Mouse (Mus musculus) layer of hippocampus, postnatal 10 days (tissue): ENCODE results near the gene A930017K11Rik. TPM values are rescaled to one million over a fixed set of nuclear protein-coding genes. Genes with fewer than 3 reads are reported as not detected.
A peak's percentile ranks its signal among the peaks of the same experiment; 100 is the strongest.

Source experiments
- DNase-seq, 2 experiments: peaks; one replicate each; pipeline ENCODE4 v3.0.0; 2021; ENCODE audit warnings: low spot score in 2 of 2
- total RNA-seq, 2 experiments: library from RNA; stranded (reverse); gene quantifications; 2 replicates each; pipeline ENCODE4 v1.2.3; 2021

Gene A930017K11Rik
- total RNA-seq, 2 experiments from 2014 or later: not detected

DNA sequence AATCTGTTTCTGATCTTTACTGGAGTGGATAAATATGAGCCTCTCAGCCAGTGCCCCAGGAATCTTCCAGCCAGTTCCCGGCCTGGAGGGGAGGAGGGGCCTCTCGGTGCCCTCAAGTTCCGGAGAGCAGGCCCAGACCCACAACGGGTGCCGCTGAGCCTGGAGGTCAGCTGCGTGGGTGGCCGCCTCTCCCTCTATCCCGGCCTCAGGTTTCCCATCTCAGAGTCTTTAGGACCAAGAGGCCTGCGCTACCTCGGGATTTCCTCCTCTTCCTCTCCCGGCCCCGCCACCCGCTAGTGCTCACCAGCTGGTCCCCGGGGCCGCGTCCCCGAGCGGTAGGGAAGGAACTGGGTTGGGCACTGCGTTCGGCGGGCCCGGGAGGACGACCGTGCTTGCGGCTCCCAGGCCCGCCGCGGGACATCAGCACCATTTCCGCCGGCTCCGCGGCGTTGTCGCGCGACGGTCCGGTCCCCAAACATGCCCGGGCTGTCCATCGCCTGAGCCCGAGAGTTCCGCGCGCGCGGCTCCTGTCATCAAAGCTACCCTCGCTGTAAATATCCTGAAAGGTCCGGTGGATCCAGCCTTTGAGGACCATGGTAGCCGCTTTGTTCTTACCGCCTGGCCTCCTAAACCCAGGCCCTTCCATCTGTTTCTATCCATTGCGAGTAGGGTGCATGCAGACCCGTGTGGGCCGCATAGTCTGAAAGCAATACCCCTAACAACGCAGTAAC, 10.7 kb downstream of the A930017K11Rik start:
- peak; percentile 76 to 85 for DNase-seq

DNA sequence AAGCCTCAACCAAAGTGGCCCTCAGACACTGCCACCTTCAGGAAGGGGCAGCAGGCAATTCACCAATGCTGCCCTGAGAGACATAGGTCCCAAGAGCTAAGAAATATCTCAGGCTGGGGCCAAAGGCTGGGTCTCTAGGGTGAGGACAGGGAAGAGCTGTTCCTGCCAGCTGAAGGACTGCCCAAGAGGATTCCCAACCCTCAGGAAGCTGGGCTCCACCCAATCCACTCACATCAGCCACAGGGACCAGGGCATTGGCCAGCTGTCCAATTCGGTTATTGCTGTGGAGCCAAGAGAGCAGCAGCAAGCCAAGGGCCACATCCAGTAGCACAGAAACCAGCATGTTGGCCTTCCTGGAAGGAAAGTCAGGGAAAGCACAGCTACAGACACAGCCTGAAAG, 17.8 kb downstream of the A930017K11Rik start:
- DNase-seq: no peak

DNA sequence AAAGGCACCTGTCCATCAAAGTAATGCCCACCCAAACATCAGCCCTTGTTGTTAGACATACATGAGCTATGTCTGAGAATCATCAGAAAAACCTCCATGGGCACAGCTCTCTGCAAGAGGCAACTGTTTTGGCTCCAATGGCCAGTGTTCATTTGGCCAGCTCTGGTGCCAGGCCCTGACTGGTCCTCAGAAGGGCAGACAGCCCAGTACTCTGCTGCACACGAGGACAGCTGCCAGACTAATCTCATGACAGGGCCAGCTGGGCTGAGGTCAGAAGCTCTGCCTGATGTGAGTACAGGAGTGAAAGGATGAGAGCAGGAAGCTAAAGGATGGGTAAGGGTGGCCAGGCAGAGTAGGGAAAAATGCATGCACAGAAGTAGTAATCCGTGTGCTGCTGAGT, 27.0 kb downstream of the A930017K11Rik start:
- peak; percentile 38 to 51 for DNase-seq

DNA sequence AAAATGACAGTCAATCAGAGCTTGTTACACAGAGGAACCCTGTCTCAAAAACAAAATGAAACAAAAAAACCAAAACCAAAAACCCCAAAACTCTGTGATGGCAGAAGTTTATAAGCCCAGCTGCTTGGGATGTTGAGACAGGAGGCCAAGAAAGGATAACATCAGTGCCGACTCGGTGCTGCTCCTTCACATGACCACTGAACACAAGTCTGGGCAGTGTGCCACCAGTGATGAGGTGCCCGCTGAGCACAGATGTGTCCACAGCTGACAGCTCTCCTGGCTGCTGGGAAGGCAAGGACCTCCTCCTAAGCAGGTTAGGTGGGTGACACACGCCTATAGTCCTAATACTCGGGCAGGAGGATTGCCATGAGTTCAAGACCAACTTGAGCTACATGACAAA, 30.2 kb downstream of the A930017K11Rik start:
- no peak for DNase-seq

DNA sequence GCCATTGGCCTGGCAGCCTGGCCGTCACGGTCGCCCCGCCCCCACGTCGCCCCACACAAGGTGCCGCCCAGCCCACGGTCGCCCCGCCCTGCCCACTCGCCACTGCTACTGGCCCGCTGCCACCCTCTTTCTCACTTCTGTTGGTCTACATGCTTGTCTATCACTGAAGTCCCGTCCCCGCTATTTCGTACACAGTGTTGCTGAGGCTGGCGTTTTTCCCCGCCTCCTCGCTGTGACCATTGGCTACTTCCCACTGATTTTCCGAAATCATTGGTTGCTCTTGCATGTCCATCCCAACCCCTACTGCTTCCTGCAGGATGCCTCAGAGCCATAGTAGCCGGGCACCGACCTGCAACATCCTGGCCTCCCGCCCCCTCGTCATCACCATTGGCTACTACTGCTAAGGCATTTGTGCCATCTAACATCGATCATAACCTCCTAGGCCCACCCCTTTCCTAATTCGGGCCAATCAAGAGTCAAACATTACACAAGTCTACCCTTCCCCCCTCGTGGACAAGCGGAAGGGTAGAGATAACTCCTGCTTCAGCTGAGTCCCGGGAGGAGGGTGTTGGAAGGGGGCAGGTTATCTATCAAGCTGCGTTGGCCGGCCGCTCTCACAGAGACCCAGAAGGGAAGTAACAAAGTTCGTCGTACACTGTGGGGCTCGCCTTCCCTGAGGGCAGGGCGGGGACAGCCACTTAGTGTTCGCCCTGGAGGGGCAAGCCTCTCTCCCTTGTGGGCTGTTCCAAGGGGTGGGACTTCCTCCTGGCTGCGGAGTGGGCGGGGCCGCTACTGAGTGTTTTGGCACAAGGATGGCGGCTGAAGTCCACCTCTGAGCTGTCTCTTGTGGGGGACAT, 32.4 kb downstream of the A930017K11Rik start:
- peak; percentile 100 for DNase-seq

DNA sequence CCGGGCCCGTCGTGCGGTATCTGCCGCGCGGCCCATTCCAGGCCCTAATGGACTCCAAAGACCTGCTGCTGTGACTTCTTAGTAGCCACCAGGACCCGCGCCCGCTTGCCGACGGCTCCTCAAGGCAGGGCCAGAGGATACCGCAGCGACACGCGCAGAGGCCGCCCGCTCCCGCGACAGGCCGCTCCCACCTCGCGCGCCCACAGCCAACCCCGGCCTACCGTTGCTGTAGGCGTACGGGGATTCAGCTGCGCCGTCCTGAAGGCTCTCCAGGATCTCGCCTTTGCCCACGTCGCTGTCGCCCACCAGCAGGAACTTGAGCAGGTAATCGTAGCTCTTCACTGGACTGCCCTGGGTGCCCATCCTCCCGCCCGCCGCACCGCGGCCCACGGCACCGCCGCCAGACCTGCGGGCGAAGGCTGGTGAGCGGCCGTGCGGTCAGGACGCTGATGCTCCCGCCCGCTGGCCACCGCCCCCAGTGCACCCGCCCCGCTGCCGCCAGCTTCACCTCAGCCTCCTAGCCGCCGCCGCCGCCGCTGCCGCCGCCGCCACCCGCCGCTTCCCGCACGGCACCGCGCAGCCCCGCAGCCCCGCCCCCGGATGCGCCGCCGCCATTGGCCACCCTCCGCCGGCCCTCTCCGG, 33.1 kb downstream of the A930017K11Rik start, which contains the start of gene Rab40c:
Rab40c (minus strand) TSS at position 584 of the 642 bp plus-strand sequence.
- DNase-seq: peak in 1 of 2 experiments; percentile 61

DNA sequence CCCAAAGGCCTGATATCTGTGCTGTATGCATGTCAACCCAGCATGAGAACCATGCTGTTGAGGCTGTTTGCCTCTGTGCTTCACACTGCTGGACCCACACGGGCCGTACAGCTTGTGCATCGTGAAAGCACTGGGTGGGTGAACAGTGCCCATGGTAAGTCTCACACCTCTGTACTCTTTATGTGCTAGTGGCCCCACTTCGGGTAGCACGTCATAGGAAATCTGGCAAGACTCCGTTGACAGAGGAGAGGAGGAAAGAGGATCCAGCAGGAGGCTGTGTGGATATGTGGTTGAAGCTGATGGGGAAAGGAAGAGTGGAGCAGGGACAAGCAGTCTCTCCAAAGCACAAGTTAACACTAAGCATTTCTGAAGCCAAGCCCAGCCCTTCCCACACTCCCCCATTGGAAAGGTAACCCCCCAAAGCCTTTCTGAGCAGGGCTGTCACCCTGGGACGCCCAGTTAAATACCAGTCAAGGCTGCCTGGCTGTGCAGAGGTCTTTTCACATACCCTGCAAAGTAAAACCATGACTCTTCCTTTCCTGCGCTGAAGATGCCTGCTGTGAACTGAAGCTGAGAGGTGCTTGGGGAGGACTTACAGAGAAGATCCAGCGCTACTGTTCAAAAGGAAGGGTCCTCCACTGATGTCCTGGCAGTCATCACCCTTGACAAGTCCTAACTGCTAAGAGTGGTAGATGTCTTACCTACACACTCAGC, 34.2 kb downstream of the A930017K11Rik start:
- DNase-seq: no peak

DNA sequence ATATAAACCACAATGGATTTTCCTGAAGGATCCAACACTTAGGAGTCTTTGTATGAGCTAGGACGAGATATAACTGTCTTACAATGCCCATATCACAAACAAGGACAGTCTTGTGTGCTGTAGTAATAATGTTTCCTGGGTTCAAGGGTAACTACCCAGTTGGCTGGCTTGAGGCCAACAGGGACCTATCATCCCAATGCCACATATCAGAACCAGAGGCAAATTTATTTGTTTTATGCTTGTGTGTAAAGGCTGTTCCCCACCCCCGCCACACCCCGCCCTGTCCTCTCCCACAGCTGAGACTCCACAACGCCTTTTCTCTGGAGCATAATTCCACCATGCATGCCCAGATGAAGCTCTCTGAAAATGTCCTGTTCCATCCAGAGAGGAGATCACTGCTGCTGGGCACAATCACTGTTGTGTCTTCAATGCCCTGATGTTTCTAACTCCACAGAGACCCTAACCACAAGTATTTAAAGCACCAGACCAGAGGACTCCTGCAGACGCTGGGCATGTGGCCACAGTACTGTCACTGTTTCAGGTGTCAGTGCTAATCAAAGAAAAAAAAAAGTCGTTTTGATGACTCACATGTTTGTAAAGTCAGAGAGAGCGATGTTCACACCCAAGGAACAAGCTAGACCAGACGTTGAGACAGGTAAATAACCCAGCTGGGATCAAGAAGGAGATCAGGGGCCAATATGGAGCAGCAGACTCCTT, 35.3 kb downstream of the A930017K11Rik start:
- no peak for DNase-seq

DNA sequence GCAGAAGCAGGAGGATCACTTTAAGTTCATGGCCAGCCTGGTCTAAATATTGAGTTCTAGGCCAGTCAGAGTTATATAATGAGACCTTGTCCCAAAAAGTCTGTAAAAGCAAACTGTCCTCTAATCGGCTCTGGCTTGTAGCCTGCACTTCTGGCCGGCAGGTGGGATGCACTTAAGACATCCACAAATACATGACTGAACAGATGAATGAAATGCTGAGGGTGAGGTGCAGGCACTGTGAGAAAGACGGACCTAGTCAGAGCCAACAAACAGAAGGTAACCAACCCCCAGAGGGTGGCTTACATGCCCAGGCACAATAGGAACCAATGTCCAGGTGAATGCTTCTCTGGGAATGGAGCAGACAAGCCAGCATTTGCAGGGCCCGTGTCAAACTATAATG, 38.1 kb downstream of the A930017K11Rik start:
- no peak for DNase-seq

DNA sequence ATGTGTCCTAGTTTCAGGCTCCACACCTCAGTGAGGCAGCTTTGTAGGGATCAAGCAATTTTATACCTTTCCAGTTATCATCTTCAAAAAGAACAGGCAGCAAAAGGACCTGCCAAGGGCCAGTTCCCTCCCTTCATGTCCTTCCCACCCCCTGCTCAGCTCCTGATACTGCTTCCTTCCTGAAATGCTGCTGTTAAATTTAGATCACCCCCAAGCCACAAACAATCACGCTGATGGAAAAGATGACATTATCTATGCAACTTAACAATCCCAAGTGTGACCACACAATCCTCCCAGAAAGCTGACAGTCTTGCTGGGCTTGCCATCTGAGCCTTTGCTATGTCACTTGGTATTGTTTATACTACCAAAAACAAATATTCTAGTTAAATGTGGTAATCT, 38.5 kb downstream of the A930017K11Rik start:
- no peak for DNase-seq

DNA sequence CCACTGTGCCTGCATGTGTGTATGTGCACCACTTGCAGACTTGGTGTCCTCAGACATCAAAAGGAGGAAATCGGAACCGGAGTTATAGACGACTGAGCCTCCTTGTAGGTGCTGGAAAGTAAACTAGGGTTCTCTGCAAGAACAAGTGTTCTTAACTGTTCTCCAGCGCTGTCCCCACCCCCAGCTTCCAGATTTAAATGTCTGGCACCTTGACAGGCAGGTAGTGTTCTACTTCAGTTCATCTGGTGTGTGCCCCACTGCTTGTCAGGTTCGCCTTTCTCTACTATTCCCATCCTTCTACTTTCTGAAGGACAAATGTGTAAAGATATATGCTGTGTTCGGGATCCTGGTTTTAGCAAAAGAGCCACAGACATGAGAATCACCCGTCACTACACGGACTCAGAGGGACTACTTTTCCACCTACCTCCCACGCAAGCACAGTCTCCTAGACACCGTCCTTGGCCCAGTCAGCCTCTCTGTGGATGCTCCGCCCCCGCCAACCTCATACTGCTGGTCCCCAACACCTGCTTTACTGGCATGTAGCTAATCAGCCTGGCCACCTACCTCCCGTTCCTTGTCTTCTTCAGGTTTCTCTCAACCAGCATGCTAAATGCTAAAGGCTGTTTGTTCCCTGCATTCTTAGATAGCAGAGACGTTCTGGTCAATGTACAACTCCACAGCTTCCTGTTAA, 39.0 kb downstream of the A930017K11Rik start:
- DNase-seq: no peak

DNA sequence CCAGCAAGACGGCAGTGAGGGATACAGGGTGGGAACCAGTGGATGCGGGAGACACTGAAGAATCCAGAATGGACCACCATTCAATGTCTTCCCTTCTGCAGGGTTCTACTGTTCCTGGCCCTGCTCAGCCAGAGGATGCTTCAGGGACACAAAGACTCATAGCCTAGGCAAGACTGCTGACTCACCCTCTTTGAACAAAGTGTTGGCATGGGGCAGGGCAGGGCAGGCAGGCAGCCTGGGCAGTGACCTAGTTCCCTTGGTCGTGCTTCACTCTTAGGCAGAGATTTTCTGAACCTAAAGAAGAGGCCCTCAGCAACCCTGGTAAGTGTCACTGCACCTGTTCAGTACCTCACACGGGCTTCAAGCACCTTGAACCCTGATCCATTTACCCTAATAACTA, 40.5 kb downstream of the A930017K11Rik start:
- no peak for DNase-seq

DNA sequence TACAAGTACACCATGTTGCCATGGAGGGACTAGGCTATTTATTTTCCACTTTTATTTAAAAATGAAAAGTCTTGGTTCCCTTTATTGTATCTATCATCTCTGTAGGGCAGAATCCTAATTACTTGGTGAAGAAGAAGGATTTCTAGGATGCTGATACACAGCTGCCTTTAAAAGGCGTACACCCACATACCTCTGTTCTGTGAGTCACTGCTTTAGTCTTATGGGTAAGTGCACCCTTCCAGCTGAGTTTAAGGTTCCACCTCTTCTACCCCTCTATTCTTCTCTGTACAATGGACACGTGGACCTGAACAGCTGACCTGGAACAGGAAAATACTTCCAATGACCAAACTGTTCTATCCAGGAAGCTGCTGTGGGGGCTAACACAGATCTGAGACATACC, 44.7 kb downstream of the A930017K11Rik start:
- no peak for DNase-seq

DNA sequence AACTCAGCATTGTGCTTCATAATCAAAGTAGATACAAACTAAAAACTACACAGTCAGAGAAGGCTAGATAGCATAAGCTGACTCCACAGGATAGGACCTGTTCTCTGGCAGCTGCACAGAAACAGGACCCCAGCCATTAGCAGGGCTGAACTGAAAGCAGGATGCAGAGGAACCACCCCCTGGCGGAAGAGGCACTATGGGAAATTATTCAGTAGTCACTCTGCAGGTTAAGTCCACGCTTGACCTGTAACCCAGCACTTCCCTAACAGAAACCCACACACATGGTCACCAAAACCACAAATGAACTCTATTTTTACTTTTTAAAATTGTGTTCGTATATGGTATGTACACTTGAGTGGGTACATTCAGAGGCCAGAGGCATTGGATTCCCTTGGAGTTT, 49.3 kb downstream of the A930017K11Rik start:
- no peak for DNase-seq

DNA sequence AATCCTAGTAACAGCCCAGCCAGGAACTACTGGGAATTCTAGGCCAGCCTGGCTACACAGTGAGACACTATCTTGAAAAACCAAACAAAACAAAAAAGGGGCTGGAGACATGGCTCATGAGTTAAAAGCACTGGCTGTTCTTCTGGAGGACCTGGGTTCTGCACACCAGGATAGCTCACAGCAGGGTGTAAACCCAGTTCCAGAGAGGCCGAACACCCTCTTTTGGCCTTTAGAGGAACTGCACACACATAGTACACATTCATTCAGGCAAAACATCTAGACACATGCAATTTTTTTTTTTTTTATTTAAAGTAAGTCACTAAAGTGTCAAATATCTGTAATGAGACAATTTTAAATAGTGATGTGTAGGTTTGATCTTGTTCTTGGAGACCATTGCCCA, 52.2 kb downstream of the A930017K11Rik start:
- DNase-seq: no peak

Other genes with a start within 250 kb of the A930017K11Rik start
- gene Gng13, start 235.4 kb downstream of the A930017K11Rik start, total RNA-seq: 10 to 100 TPM; 55.4 to 57.2 TPM
- 1 to 10 TPM; 2.6 to 3.6 TPM for gene Chtf18, start 225.1 kb downstream of the A930017K11Rik start, total RNA-seq
- gene Rpusd1, start 224.9 kb downstream of the A930017K11Rik start, total RNA-seq: 10 to 100 TPM; 27.0 to 30.0 TPM
- not detected for gene Mslnl, start 216.5 kb downstream of the A930017K11Rik start, total RNA-seq
- gene Msln, start 198.2 kb downstream of the A930017K11Rik start, total RNA-seq: 1 to 10 TPM; 1.8 to 2.6 TPM
- gene Narfl, start 178.8 kb downstream of the A930017K11Rik start, total RNA-seq: 10 to 100 TPM; 25.7 to 26.9 TPM
- gene Haghl, start 166.9 kb downstream of the A930017K11Rik start, total RNA-seq: 100 to 1,000 TPM; 140 to 157 TPM
- under 1 TPM; 0.23 to 0.33 TPM for gene Ccdc78, start 166.0 kb downstream of the A930017K11Rik start, total RNA-seq
- 10 to 100 TPM; 69.2 to 80.1 TPM for gene Fam173a, start 159.7 kb downstream of the A930017K11Rik start, total RNA-seq
- not detected for gene AC134908.4, start 156.9 kb downstream of the A930017K11Rik start, total RNA-seq
- 10 to 100 TPM; 51.2 to 65.8 TPM for gene Metrn, start 155.4 kb downstream of the A930017K11Rik start, total RNA-seq
- 100 to 1,000 TPM; 272 to 292 TPM for gene Fbxl16, start 143.5 kb downstream of the A930017K11Rik start, total RNA-seq
- gene Wdr24, start 128.9 kb downstream of the A930017K11Rik start, total RNA-seq: 10 to 100 TPM; 21.0 to 24.1 TPM
- gene Jmjd8, start 123.7 kb downstream of the A930017K11Rik start, total RNA-seq: 10 to 100 TPM; 55.4 to 56.9 TPM
- gene Stub1, start 119.2 kb downstream of the A930017K11Rik start, total RNA-seq: 100 to 1,000 TPM; 168 to 169 TPM
- 10 to 100 TPM; 80.6 to 99.3 TPM for gene Rhbdl1, start 115.3 kb downstream of the A930017K11Rik start, total RNA-seq
- gene Gm20683, start 110.8 kb downstream of the A930017K11Rik start, total RNA-seq: 10 to 100 TPM; 30.9 to 36.3 TPM
- 10 to 100 TPM; 80.3 to 94.8 TPM for gene Rhot2, start 107.7 kb downstream of the A930017K11Rik start, total RNA-seq
- 10 to 100 TPM; 25.4 to 37.8 TPM for gene Wdr90, start 91.1 kb downstream of the A930017K11Rik start, total RNA-seq
- gene Mcrip2, start 83.8 kb downstream of the A930017K11Rik start, total RNA-seq: 10 to 100 TPM; 30.6 to 32.6 TPM
- 10 to 100 TPM; 31.7 to 32.7 TPM for gene Mettl26, start 77.5 kb downstream of the A930017K11Rik start, total RNA-seq
- 1 to 10 TPM; 1.1 to 1.4 TPM for gene Wfikkn1, start 71.7 kb downstream of the A930017K11Rik start, total RNA-seq
- gene Rab40c, start 32.8 kb downstream of the A930017K11Rik start, total RNA-seq: 10 to 100 TPM; 41.9 to 49.9 TPM
- 100 to 1,000 TPM; 144 to 149 TPM for gene Pigq, start 7.6 kb downstream of the A930017K11Rik start, total RNA-seq
- gene Nhlrc4, start 7.6 kb downstream of the A930017K11Rik start, total RNA-seq: not detected
- gene Capn15, start 33.2 kb upstream of the A930017K11Rik start, total RNA-seq: 10 to 100 TPM; 38.2 to 50.8 TPM
- 10 to 100 TPM; 69.6 to 79.3 TPM for gene Rab11fip3, start 117.0 kb upstream of the A930017K11Rik start, total RNA-seq
- 10 to 100 TPM; 24.8 to 25.7 TPM for gene Decr2, start 137.8 kb upstream of the A930017K11Rik start, total RNA-seq
- 1 to 10 TPM; 4.6 to 5.7 TPM for gene Nme4, start 143.0 kb upstream of the A930017K11Rik start, total RNA-seq
- gene Tmem8, start 160.7 kb upstream of the A930017K11Rik start, total RNA-seq: 1 to 10 TPM; 7.6 to 7.8 TPM
- 10 to 100 TPM; 72.2 to 81.8 TPM for gene Mrpl28, start 170.9 kb upstream of the A930017K11Rik start, total RNA-seq
- 10 to 100 TPM; 23.7 to 25.1 TPM for gene Axin1, start 186.1 kb upstream of the A930017K11Rik start, total RNA-seq
- under 1 TPM; 0.29 to 0.89 TPM for gene Pdia2, start 246.5 kb upstream of the A930017K11Rik start, total RNA-seq